Mouse (Mus musculus) ES-E14 (cell line): Measurements from ENCODE around the gene Degs2.

Experiments
- MAFK ChIP-seq: IDR thresholded peaks from 2 replicates; pipeline ENCODE4 v1.6.1; 2014; ENCODE audit warnings: mild to moderate bottlenecking, low read depth, low read length, inconsistent platforms; ENCODE audit not compliant: insufficient read depth
- ZC3H11A ChIP-seq: IDR thresholded peaks from 2 replicates; pipeline ENCODE4 v1.6.1; 2012; ENCODE audit warnings: low read depth, mild to moderate bottlenecking, inconsistent platforms, low read length, borderline replicate concordance
- ZNF384 ChIP-seq: IDR thresholded peaks from 2 replicates; pipeline ENCODE4 v1.6.1; 2012; ENCODE audit warnings: low read depth, low read length, inconsistent platforms

DNA sequence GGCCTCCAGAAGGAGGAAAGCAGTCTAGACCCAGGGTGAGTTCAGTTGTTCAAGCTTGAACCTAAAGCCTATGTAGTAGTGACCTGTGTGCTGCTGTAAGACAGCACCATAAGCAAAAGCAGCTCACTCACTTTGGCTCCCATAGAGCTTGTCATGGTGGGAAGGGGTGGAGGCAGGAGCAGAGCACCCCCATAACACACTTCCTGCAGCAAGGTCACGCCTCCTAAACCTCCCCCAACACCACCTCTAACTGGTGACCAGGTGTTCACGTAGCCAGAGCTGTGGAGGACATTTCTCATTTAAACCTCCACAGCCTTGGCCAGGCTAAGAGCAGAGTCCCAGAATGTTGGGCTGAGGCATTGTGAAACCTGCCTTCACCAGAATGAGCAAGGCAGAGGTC is 30.6 kb downstream of the Degs2 start:
- no peak for TF ChIP-seq ZNF384
- no peak for TF ChIP-seq MAFK
- TF ChIP-seq ZC3H11A, result no peak
